Mouse (Mus musculus) ES-E14 (cell line): ENCODE data around the gene Mras. TPM values are rescaled to one million over a fixed set of nuclear protein-coding genes. Genes with fewer than 3 reads are reported as not detected.

Source experiments
- DNase-seq: peaks from one replicate; pipeline ENCODE4 v3.0.0-alpha.2; 2013; ENCODE audit warnings: low read depth, low spot score
- H3K27ac ChIP-seq: 2 replicates; pipeline ENCODE4 v1.5.1; 2012; ENCODE audit warnings: low read depth, mild to moderate bottlenecking, low read length, moderate library complexity, mixed read lengths; ENCODE audit not compliant: poor library complexity, insufficient read depth, severe bottlenecking
- H3K36me3 ChIP-seq: 2 replicates; pipeline ENCODE4 v1.6.1; 2012; ENCODE audit warnings: mild to moderate bottlenecking, low read length, moderate library complexity, mixed read lengths; ENCODE audit not compliant: control insufficient read depth, poor library complexity, insufficient read depth, severe bottlenecking
- H3K4me1 ChIP-seq, 2 experiments: fragments of 150-350 bp in 1 of 2; sonication (generic) in 1 of 2; 2 replicates each; pipeline ENCODE4 v1.6.1; 2012; ENCODE audit warnings: low read length in 2 of 2, mild to moderate bottlenecking in 1 of 2, mixed read lengths in 1 of 2; ENCODE audit not compliant: control insufficient read depth in 2 of 2, insufficient read depth in 2 of 2, poor library complexity in 1 of 2
- H3K4me3 ChIP-seq, 2 experiments: fragments of 150-350 bp in 1 of 2; sonication (generic) in 1 of 2; 2 replicates each; pipeline ENCODE4 v1.5.1; 2012; ENCODE audit warnings: low read length in 2 of 2, low read depth in 1 of 2, mild to moderate bottlenecking in 1 of 2, mixed read lengths in 1 of 2; ENCODE audit not compliant: insufficient read depth in 1 of 2, poor library complexity in 1 of 2, severe bottlenecking in 1 of 2
- H3K9ac ChIP-seq: 2 replicates; pipeline ENCODE4 v1.6.1; 2012; ENCODE audit warnings: low read depth, mild to moderate bottlenecking, low read length, mixed read lengths; ENCODE audit not compliant: poor library complexity, insufficient read depth, severe bottlenecking
- H3K9me3 ChIP-seq: fragments of 150-350 bp; sonication (generic); 2 replicates; pipeline ENCODE4 v1.6.1; 2012; ENCODE audit warnings: low read depth, mild to moderate bottlenecking, low read length; ENCODE audit not compliant: control insufficient read depth, insufficient read depth
- CHD2 ChIP-seq: IDR thresholded peaks from 2 replicates; pipeline ENCODE4 v1.6.1; 2014; ENCODE audit warnings: mild to moderate bottlenecking, low read depth, low read length, inconsistent platforms
- HCFC1 ChIP-seq: IDR thresholded peaks from 2 replicates; pipeline ENCODE4 v1.6.1; 2012; ENCODE audit warnings: low read length, inconsistent platforms, borderline replicate concordance; ENCODE audit not compliant: insufficient read depth
- MAFK ChIP-seq: IDR thresholded peaks from 2 replicates; pipeline ENCODE4 v1.6.1; 2014; ENCODE audit warnings: mild to moderate bottlenecking, low read depth, low read length, inconsistent platforms; ENCODE audit not compliant: insufficient read depth
- ZC3H11A ChIP-seq: IDR thresholded peaks from 2 replicates; pipeline ENCODE4 v1.6.1; 2012; ENCODE audit warnings: low read depth, mild to moderate bottlenecking, inconsistent platforms, low read length, borderline replicate concordance
- ZNF384 ChIP-seq: IDR thresholded peaks from 2 replicates; pipeline ENCODE4 v1.6.1; 2012; ENCODE audit warnings: low read depth, low read length, inconsistent platforms
- in situ Hi-C, 2 experiments: fragments of 600-800 bp; cut with MboI; formaldehyde crosslinking; loops; one replicate each; pipeline ENCODE4 v1.15.1; 2025; ENCODE audit warnings: low sequenced_read_pairs in 2 of 2, inconsistent platforms in 1 of 2; ENCODE audit not compliant: unreplicated experiment in 2 of 2
- total RNA-seq: library from RNA; depleted of rRNA; stranded (reverse); fragments of 300-350 nt; gene quantifications from 2 replicates; pipeline ENCODE4 v1.2.3, GENCODE M21; 2012

The Mras gene
- total RNA-seq, 1 experiment = 28.5 TPM

DNA sequence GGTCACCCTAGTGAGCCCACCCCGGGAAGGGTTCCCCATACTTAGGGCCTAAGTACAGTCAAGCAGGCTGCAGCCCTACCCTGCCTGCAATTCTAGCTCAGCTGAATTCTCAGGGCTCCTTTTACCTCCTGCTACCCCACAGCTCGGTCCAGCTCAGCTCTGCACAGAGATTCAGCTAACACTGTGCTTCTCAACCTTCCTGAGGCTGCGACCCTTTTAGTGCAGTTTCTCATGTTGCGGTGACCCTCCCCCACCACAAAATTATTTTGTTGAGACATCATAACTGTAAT, 12.7 kb downstream of the Mras start:
- in situ Hi-C loops = no loop called here
- H3K36me3 ChIP-seq = no peaks in the 10 kb centered on the region
- peaks cover 31 to 45% of the 10 kb centered on the region in 2 experiments for H3K4me1 ChIP-seq
- no peak for TF ChIP-seq ZNF384
- no peak for TF ChIP-seq ZC3H11A
- no peak for TF ChIP-seq CHD2
- TF ChIP-seq HCFC1 = no peak
- no peak for DNase-seq
- H3K4me3 ChIP-seq = no peak overlapping the region
- H3K9ac ChIP-seq = peak overlapping the region; percentile 41; the same call in 1 of the 2 replicates
- H3K9me3 ChIP-seq = no peaks in the 10 kb centered on the region
- peak overlapping the region; percentile 38; the same call in 1 of the 2 replicates for H3K27ac ChIP-seq

- Histone ChIP-seq H3K9ac (peak overlapping the region; percentile 41; the same call in 1 of the 2 replicates), H3K4me1 (peaks cover 30 to 46% of the 10 kb centered on the region in 2 experiments), H3K4me3 (peak overlapping the region; percentile 4 to 15; a peak in 2 of 4 replicates), H3K9me3 (no peaks in the 10 kb centered on the region), H3K27ac (peak overlapping the region; percentile 38; the same call in 1 of the 2 replicates), H3K36me3 (no peaks in the 10 kb centered on the region)
- in situ Hi-C loops = no loop called here
- no peak for DNase-seq
- TF ChIP-seq ZC3H11A (no peak), ZNF384 (no peak), HCFC1 (no peak), MAFK (no peak), CHD2 (no peak)
Observed at GRCm38 (mm10) chr9:99423692-99424573, 13.2 kb downstream of the Mras start.

GRCm38 (mm10) chr9:99421914-99422313, 15.3 kb downstream of the Mras start:
- in situ Hi-C loops = no loop called here
- Histone ChIP-seq H3K4me3 (no peak overlapping the region), H3K4me1 (peaks cover 22 to 58% of the 10 kb centered on the region in 2 experiments), H3K9ac (peak overlapping the region; percentile 8; the same call in 1 of the 2 replicates), H3K27ac (peak overlapping the region; percentile 40; the same call in 1 of the 2 replicates), H3K36me3 (no peaks in the 10 kb centered on the region), H3K9me3 (no peaks in the 10 kb centered on the region)
- no peak for DNase-seq
- TF ChIP-seq CHD2 (no peak), HCFC1 (no peak), ZNF384 (no peak), ZC3H11A (no peak), MAFK (no peak)

DNA sequence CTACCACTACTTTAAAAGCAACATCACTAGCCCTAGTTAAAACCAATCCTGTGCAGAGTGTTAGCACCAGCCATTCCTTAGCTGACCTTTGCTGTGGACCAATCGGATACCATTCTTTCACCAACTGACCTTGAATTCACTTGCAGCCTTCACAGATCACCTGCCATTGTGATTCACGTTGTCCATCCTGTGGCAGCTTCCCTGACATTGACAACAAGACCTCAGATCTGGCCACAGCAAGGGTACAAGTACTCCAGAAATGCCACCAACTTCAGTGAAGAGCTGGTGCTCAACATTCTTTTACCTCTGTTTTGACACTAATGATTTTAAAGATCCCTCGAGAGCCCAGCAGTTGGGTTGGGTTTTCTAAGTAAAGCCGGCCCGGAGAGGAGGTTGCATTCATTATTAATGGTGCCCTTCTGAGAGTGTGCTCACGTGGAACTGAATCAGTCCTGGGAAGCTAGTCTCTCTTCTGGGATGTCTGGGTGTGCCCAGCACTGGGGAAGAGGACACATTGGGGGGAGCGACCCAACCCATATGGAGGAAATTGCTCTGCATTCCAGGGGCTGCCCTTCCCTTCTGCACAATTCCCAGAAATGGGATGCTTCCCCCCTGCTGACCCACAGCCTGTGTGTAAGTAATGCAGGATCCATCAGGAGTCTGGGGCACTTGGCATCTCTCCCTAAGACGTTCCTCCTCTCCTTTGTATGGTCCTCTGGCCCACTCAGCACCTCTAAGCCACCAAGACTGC, 17.1 kb downstream of the Mras start:
- no peaks in the 10 kb centered on the region for H3K9me3 ChIP-seq
- peak; percentile 69 for DNase-seq
- H3K27ac ChIP-seq = peak overlapping the region; percentile 82
- TF ChIP-seq HCFC1 (0 out of 2 replicates have a peak, but pooled peaks have one; percentile 22), CHD2 (no peak; the same call in 1 of the 2 replicates), ZNF384 (no peak)
- peak overlapping the region; percentile 61; the same call in 1 of the 2 replicates for H3K9ac ChIP-seq
- H3K4me3 ChIP-seq = peak overlapping the region; percentile 20 to 31
- H3K4me1 ChIP-seq = peaks cover 30 to 56% of the 10 kb centered on the region in 2 experiments
- H3K36me3 ChIP-seq = no peaks in the 10 kb centered on the region
- in situ Hi-C loops = no loop called here
